Mouse (Mus musculus) splenic B cell, adult 2 months (primary cell): Measurements from ENCODE around the gene Bco2.
A peak's percentile ranks its signal among the peaks of the same experiment; 100 is the strongest.

Experiments used
- DNase-seq: peaks from one replicate; pipeline ENCODE4 v3.0.0-alpha.2; 2011; ENCODE audit warnings: low read depth, low spot score
- H3K27me3 ChIP-seq: 2 replicates; pipeline ENCODE4 v1.6.1; 2012; ENCODE audit warnings: mild to moderate bottlenecking, low read length, moderate library complexity, mixed read lengths; ENCODE audit not compliant: control insufficient read depth, poor library complexity, insufficient read depth, severe bottlenecking
- H3K36me3 ChIP-seq: 2 replicates; pipeline ENCODE4 v1.6.1; 2012; ENCODE audit warnings: mild to moderate bottlenecking, low read length, moderate library complexity, mixed read lengths; ENCODE audit not compliant: control insufficient read depth, poor library complexity, insufficient read depth, severe bottlenecking

Bco2 gene

DNA sequence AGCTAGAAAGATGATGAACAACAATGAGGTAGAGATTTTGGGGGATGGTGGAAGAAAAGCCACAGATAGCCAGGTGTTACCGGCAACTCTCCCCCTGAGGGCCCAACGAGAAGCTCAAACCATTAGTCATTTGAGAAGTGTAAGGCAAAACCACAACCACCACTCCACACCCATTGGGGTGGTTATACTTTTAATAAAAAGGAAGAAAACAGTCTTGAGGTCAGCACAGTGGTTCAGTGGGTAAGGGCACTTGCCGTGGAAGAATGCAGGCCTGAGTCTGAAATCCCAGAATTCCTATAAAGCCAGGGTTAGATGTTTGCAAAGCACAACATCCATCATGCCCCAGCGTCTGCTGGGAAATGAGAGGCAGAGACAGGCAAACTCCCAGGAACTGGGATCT is 17.7 kb downstream of the Bco2 start:
- Histone ChIP-seq H3K27me3 (no peaks in the 10 kb centered on the region), H3K36me3 (no peaks in the 10 kb centered on the region)
- peak; percentile 23 for DNase-seq

DNA sequence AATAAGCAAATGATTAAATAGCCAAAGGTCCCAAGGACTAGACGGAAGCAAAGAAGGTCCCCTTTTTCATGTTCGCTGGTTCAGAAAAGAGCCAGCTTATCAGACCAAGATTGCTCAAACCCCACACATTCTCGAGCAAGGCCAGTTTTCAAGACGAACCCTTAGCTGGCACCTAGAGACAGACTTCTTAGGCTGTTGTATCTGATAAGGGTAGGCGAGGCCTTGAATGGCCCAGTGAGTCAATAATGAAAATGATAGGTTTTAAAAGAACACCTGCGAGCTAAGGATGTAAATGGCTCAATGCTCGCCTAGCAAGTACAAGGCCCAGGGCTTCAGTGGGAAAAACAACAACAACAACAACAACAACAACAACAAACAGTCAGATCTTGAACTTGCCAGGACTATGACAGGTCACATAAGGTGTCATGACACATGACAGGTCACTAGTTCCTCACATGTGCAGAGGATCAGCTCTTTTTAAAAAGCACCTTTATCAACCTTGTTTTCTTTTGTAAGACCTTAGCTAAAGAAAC is 18.3 kb downstream of the Bco2 start:
- Histone ChIP-seq H3K36me3 (no peaks in the 10 kb centered on the region), H3K27me3 (no peaks in the 10 kb centered on the region)
- DNase-seq, result no peak

DNA sequence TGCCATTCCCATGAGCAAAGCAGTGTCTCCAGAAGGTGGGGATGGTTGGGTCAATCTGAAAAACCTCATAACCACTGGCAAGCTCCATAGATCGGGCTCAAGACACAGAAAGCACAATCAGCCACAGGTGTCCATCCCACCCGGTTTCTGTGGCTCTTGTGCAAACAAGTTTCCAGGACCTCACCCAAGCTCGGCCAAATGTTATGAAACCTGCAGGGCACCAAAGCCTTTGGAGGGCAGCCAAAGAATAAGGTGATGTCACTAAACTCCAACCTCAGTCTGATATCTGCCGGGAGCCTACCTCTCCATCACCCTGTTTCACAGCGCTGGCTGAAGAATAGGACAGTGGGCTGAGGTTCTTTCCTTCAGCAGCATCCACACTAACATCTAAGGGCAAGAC is 19.1 kb downstream of the Bco2 start:
- H3K36me3 ChIP-seq, result no peaks in the 10 kb centered on the region
- no peaks in the 10 kb centered on the region for H3K27me3 ChIP-seq
- DNase-seq, result no peak

DNA sequence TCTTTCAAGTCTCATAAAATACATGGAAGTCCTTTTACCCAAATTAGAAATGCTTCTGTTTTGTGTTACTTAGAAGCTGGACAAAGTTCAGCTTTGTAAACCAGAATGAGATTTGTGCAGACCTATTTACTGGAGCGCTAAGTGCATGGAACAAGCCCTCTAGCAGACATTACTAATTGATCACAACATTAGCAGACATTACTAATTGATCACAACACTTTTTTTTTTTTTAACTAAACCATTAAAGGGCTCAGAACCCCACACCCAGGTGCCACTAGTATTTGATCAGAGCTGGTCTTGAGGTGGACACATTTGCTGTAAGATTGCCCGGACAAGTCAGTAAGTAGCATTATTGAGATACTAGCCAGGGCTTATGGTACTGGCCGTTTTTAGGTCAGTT is 21.2 kb downstream of the Bco2 start:
- H3K27me3 ChIP-seq, result no peaks in the 10 kb centered on the region
- no peaks in the 10 kb centered on the region for H3K36me3 ChIP-seq
- peak; percentile 57 for DNase-seq

DNA sequence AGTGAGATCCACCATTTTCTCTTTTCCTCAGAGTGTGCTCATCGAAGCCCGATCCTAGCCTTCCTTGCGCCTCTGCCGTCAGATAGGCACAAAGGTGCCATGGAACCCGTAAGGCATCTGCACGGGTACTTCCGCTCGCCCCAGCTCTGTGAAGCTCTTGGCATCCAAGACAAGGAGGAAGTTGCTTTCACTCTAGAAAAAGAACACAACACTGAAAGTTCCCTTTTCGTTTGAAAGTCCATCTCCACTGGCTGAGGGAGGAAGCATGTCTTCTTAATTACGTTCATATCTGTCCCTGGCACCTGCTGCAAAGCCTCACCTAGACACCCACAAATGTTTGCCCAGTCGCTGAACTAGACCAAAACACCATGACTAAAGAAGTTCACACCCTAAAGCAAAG is 21.7 kb downstream of the Bco2 start:
- Histone ChIP-seq H3K36me3 (no peaks in the 10 kb centered on the region), H3K27me3 (no peaks in the 10 kb centered on the region)
- peak; percentile 74 for DNase-seq

- DNase-seq, result peak; percentile 52
- no peaks in the 10 kb centered on the region for H3K27me3 ChIP-seq
- 0 out of 2 replicates have a peak, but pooled peaks cover 1% of the 10 kb centered on the region for H3K36me3 ChIP-seq
Measured at GRCm38 (mm10) chr9:50530890-50531289, 24.1 kb downstream of the Bco2 start.

- Histone ChIP-seq H3K27me3 (no peaks in the 10 kb centered on the region), H3K36me3 (peaks cover 5% of the 10 kb centered on the region; the same call in 1 of the 2 replicates)
- peak; percentile 99 for DNase-seq
Measured at GRCm38 (mm10) chr9:50528293-50528892, 26.6 kb downstream of the Bco2 start, which contains the start of gene Pts. Pts (minus strand) TSS chr9:50528724.

- H3K27me3 ChIP-seq, result no peaks in the 10 kb centered on the region
- DNase-seq, result peak; percentile 63
- H3K36me3 ChIP-seq, result peaks cover 5% of the 10 kb centered on the region; the same call in 1 of the 2 replicates
Measured at GRCm38 (mm10) chr9:50527860-50528259, 27.1 kb downstream of the Bco2 start.

- Histone ChIP-seq H3K36me3 (peaks cover 13% of the 10 kb centered on the region), H3K27me3 (no peaks in the 10 kb centered on the region)
- DNase-seq, result no peak
Measured at GRCm38 (mm10) chr9:50525585-50525984, 29.4 kb downstream of the Bco2 start.

DNA sequence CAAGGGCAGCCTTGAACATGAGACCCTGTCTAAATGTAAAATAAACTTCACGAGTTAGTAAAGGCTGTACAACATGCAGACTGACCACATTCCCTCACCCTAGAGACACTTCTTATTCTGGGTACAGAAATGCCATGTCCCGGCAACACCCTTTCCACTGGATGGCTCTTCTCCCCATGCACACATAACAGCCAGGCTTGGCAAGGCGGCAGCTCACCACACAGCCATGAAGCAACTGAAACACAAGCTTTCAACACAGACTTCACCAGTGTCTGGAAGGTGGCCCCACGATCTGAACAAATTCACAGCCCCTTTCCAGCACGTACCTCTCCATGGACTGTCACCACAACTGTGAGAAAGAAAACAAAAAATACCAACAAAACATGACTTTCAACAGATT is 30.0 kb downstream of the Bco2 start:
- no peak for DNase-seq
- H3K36me3 ChIP-seq, result peaks cover 13% of the 10 kb centered on the region
- no peaks in the 10 kb centered on the region for H3K27me3 ChIP-seq

- no peaks in the 10 kb centered on the region for H3K27me3 ChIP-seq
- H3K36me3 ChIP-seq, result peaks cover 13% of the 10 kb centered on the region
- no peak for DNase-seq
Measured at GRCm38 (mm10) chr9:50522574-50522973, 32.4 kb downstream of the Bco2 start.

DNA sequence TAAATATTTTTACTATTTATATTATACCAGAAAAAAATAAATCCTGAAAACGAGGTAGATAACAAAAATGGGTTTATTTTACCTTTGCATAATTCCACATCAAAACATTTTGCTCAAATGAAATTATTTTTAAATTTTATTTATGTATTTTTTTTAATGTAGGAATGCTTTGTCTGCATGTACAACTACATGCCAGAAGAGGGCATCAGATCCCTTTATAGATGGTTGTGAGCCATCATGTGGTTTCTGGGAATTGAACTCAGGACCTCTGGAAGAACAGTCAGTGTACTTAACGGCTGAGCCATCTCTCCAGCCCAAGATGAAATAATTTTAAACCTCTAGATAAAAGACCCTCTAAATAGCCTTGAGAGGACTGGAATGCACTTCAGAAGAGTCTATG is 33.4 kb downstream of the Bco2 start:
- no peak for DNase-seq
- H3K27me3 ChIP-seq, result no peaks in the 10 kb centered on the region
- peaks cover 11% of the 10 kb centered on the region for H3K36me3 ChIP-seq

DNA sequence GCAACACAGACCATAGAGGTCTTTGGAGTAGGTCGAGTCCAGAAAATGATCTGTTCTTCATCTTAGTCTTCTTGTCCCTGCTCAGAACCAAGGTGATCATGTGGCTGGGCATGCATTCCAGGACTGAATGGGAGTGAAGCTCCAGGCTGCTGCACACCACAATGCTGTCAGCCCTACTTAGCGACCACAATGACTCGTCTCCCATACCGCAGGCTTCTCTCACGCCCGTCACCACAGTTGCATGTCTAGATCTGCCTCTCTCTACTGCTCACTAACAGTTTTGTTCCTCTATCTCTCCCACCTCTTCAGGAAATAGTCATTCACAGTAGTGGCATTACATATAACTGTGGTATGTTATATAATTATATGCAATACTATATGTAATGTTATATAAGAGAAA is 34.2 kb downstream of the Bco2 start:
- peaks cover 11% of the 10 kb centered on the region for H3K36me3 ChIP-seq
- H3K27me3 ChIP-seq, result no peaks in the 10 kb centered on the region
- no peak for DNase-seq

DNA sequence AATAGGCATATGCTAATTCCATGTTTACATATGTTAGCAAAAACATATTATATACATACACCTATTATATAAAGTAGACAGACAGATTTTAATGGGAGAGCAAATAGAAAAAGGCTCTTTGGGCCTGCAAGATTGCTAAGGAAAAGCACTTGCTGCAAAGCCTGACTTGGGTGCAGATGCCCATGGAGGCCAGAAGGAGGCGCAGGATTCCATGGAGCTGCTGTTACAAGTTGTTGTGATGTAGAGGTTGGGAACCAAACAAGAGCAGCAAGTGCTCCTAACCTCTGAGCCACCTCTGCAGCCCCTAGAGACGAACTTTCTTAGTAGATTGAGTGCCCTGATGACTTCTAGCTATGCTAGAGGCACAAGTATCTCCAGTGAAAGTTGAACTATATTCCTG is 36.2 kb downstream of the Bco2 start:
- Histone ChIP-seq H3K36me3 (peaks cover 7% of the 10 kb centered on the region), H3K27me3 (no peaks in the 10 kb centered on the region)
- peak; percentile 49 for DNase-seq

DNA sequence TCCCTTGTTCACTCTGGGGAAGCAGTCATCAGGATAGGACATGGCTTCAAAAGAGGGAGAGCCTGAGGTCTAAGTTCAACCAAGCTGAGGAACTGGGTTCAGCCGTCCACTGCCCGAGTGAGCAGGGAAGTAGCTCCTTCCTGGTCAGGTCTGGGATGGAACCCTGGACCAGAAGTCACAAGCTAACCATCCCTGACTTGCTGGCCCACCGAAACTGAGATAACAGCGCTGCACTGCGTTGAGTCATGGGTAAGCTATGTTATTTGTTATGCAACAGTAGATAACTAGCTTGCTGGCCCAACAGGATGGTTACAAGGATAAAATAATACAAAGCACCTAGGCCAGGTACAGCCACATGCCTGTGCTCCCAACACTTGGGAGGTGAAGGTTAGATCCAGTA is 39.5 kb downstream of the Bco2 start:
- DNase-seq, result no peak
- Histone ChIP-seq H3K36me3 (no peaks in the 10 kb centered on the region), H3K27me3 (no peaks in the 10 kb centered on the region; the same call in 1 of the 2 replicates)

DNA sequence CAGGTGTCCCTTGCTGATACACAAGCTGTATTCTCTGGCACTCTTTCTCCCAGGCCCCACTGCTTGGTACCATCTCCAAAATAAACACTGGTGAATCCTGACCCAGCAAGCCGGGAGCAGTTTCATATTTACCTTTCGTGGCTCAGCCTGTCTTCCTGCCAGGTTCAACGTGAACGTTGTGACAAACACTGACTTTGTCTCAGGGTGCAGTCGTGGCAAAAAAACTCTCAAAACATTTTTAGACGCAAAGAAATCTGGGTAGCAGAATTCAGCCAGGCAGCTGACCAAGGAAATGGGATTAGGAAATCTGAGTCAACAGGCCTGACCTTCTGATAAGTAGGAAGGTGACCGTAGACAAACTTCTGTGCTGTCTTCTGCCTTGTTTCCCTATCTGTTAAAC is 47.4 kb downstream of the Bco2 start:
- H3K27me3 ChIP-seq, result no peaks in the 10 kb centered on the region; the same call in 1 of the 2 replicates
- no peak for DNase-seq
- H3K36me3 ChIP-seq, result no peaks in the 10 kb centered on the region
